Comparison of ENCODE assay signal across 8 mouse cellular contexts in the genomic region with DNA sequence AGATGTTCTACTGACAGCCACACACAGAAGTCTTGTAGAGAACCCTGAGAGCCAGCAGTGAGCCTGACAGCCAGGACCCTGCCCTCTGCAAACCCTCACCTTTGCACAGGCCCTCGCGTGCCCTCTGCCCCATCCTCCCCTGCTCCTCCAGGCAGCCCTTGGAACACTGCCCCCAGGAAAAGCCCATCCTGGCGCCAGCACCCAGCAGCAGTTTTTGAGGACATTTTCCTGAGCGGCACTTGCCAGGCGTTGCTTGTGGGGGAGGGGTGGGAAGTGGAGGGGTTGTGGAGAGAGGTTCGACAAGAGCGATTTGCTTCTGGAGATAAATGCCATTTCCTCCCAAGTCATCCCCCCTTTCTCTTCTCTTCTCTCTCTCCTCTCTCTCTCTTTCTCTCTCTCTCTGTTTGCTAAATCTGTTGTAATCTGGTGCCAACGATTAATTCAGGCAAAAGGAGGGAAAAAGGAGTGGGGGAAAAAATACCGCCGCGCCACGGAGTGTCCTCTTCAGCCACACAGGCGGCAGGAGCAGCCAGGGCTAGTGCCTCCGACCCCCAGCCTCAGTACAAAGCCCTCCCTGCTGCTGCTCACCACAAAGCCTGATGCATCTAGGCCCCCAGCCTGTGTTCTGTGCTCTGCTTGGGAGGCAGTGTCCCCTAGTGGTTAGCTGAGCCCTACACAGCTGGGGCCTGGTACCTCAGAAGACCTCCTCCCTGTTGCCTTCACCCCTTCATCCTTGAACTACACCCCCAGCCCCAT. TPM values are rescaled to one million over a fixed set of nuclear protein-coding genes. Genes with fewer than 3 reads are reported as not detected.
DNase-seq lines count a peak whose midpoint lies in the region; ATAC-seq and TF ChIP-seq lines count a peak whose summit lies in the region.

No protein-coding gene starts in this region.

- no peak for DNase-seq in heart, embryonic 10.5 days (ENCODE audit: low spot score)
- no peak for DNase-seq in heart, adult 11 months
- DNase-seq in ES-E14 (ENCODE audit: low read depth, low spot score), result no peak
- peak; percentile 47 to 49 for DNase-seq in lung, postnatal 4 days
- peak; percentile 58 for DNase-seq in thymus, postnatal 0 days (ENCODE audit: low spot score)
- no peak for DNase-seq in adrenal gland, postnatal 36 days

- no peak for TF ChIP-seq POLR2A in embryonic fibroblast, embryonic 13.5 days (IDR thresholded peaks at IDR 0.05; ENCODE audit: low read depth, low read length)

- H3K4me3 ChIP-seq in heart, embryonic 10.5 days, result peak overlapping the region; percentile 31; the same call in 1 of the 2 replicates
- H3K4me3 ChIP-seq in ES-E14 (ENCODE audit: insufficient read depth in 1 of 2, low read depth in 1 of 2, low read length in 2 of 2, poor library complexity in 1 of 2, severe bottlenecking in 1 of 2), result no peak overlapping the region
- no peak overlapping the region for H3K4me3 ChIP-seq in embryonic fibroblast, embryonic 13.5 days (ENCODE audit: insufficient read depth, low read length)
- H3K4me3 ChIP-seq in kidney, embryonic 14.5 days (ENCODE audit: low read length), result no peak overlapping the region

- no peak overlapping the region for H3K9ac ChIP-seq in ES-E14 (ENCODE audit: insufficient read depth, low read depth, low read length, poor library complexity, severe bottlenecking)
- peak overlapping the region; percentile 40 for H3K9ac ChIP-seq in kidney, embryonic 14.5 days (ENCODE audit: low read depth, low read length)

- no peak overlapping the region; the same call in 1 of the 2 replicates for H3K4me2 ChIP-seq in kidney, embryonic 14.5 days (replicated peaks; ENCODE audit: low read depth, low read length)

- peaks cover 96% of the 10 kb centered on the region for H3K27me3 ChIP-seq in heart, embryonic 10.5 days (ENCODE audit: insufficient read depth, poor library complexity, severe bottlenecking)
- H3K27me3 ChIP-seq in kidney, embryonic 14.5 days (ENCODE audit: control insufficient read depth, insufficient read depth, low read length), result peaks cover 35% of the 10 kb centered on the region

- H3K36me3 ChIP-seq in heart, embryonic 10.5 days, result no peaks in the 10 kb centered on the region
- no peaks in the 10 kb centered on the region for H3K36me3 ChIP-seq in ES-E14 (ENCODE audit: control insufficient read depth, insufficient read depth, low read length, poor library complexity, severe bottlenecking)
- H3K36me3 ChIP-seq in kidney, embryonic 14.5 days (ENCODE audit: control insufficient read depth, insufficient read depth, low read length), result no peaks in the 10 kb centered on the region

- H3K9me3 ChIP-seq in heart, embryonic 10.5 days, result no peaks in the 10 kb centered on the region
- H3K9me3 ChIP-seq in ES-E14 (ENCODE audit: control insufficient read depth, insufficient read depth, low read depth, low read length), result no peaks in the 10 kb centered on the region
- H3K9me3 ChIP-seq in kidney, embryonic 14.5 days (ENCODE audit: control insufficient read depth, low read length), result no peaks in the 10 kb centered on the region

- peak overlapping the region; percentile 36; the same call in 1 of the 2 replicates for H3K27ac ChIP-seq in heart, embryonic 10.5 days
- no peak overlapping the region for H3K27ac ChIP-seq in ES-E14 (ENCODE audit: insufficient read depth, low read depth, low read length, poor library complexity, severe bottlenecking)
- no peak overlapping the region for H3K27ac ChIP-seq in embryonic fibroblast, embryonic 13.5 days (ENCODE audit: insufficient read depth, low read length)
- H3K27ac ChIP-seq in kidney, embryonic 14.5 days (ENCODE audit: low read depth, low read length), result no peak overlapping the region

- 4% methylated on average over 14 of the region's 14 CpGs for WGBS in heart, embryonic 10.5 days
- 6% methylated on average over 13 of the region's 14 CpGs for WGBS in kidney, embryonic 14.5 days

- in situ Hi-C loops in ES-E14 (cut with MboI; ENCODE audit: low sequenced_read_pairs in 2 of 2, unreplicated experiment in 2 of 2), result no loop called here

- 0 out of 2 replicates have a peak, but pooled peaks have one; percentile 43 for ATAC-seq in kidney, embryonic 14.5 days (ENCODE audit: low FRiP score, low TSS enrichment)

- TF ChIP-seq CTCF in embryonic fibroblast, embryonic 13.5 days (IDR thresholded peaks at IDR 0.05; ENCODE audit: borderline replicate concordance, insufficient read depth, low read length), result peak; percentile 93

- H3K4me1 ChIP-seq in heart, embryonic 10.5 days, result peaks cover 48% of the 10 kb centered on the region
- H3K4me1 ChIP-seq in ES-E14 (ENCODE audit: control insufficient read depth in 2 of 2, insufficient read depth in 2 of 2, low read length in 2 of 2, poor library complexity in 1 of 2), result peaks cover 3 to 7% of the 10 kb centered on the region in 2 experiments; a peak in 3 of 4 replicates
- no peaks in the 10 kb centered on the region for H3K4me1 ChIP-seq in embryonic fibroblast, embryonic 13.5 days (ENCODE audit: control insufficient read depth, insufficient read depth, low read length)
- peaks cover 43% of the 10 kb centered on the region for H3K4me1 ChIP-seq in kidney, embryonic 14.5 days (ENCODE audit: control insufficient read depth, insufficient read depth, low read length)

TF ChIP-seq in ES-E14, 5 proteins besides CTCF, POLR2A, EP300 and RAD21:
- TF ChIP-seq ZNF384 (IDR thresholded peaks at IDR 0.05; ENCODE audit: low read depth, low read length) (no peak), MAFK (IDR thresholded peaks at IDR 0.05; ENCODE audit: insufficient read depth, low read depth, low read length) (no peak), CHD2 (IDR thresholded peaks at IDR 0.05; ENCODE audit: low read depth, low read length) (no peak), HCFC1 (IDR thresholded peaks at IDR 0.05; ENCODE audit: borderline replicate concordance, insufficient read depth, low read length) (no peak), ZC3H11A (IDR thresholded peaks at IDR 0.05; ENCODE audit: borderline replicate concordance, low read depth, low read length) (peak; percentile 66; the same call in 1 of the 2 replicates)

RNA-seq across cellular contexts. Expression of a gene that starts 45.8 kb away (rescaled TPM):
- polyA plus RNA-seq in heart, embryonic 10.5 days (2016; fragmentation: Nextera tagmentation; extraction: Ambion mirVana), result 198 and 212 TPM in 2 replicates
- 117 and 123 TPM in 2 replicates for total RNA-seq in ES-E14 (2012; rRNA removed)
- polyA plus RNA-seq in embryonic fibroblast, embryonic 13.5 days (2011; ENCODE audit: insufficient read length, low read depth, missing spikeins), result 116 and 134 TPM in 2 replicates
- polyA plus RNA-seq in kidney, embryonic 14.5 days (2014; fragmentation: Nextera tagmentation; extraction: Ambion mirVana), result 237 and 255 TPM in 2 replicates
- polyA plus RNA-seq in thymus, postnatal 0 days (2015; fragmentation: Nextera tagmentation; extraction: Ambion mirVana), result 166 TPM in 2 replicates
- total RNA-seq in adrenal gland, postnatal 36 days (2021), result 100 to 1,000 TPM; 118 to 130 TPM

RNA-seq across cellular contexts. Expression of a gene that starts 54.8 kb away (rescaled TPM):
- polyA plus RNA-seq in heart, embryonic 10.5 days (2016; fragmentation: Nextera tagmentation; extraction: Ambion mirVana), result 0.53 and 1.0 TPM in 2 replicates
- total RNA-seq in ES-E14 (2012; rRNA removed), result 0.36 and 0.48 TPM in 2 replicates
- 5.3 and 6.4 TPM in 2 replicates for polyA plus RNA-seq in embryonic fibroblast, embryonic 13.5 days (2011; ENCODE audit: insufficient read length, low read depth, missing spikeins)
- polyA plus RNA-seq in kidney, embryonic 14.5 days (2014; fragmentation: Nextera tagmentation; extraction: Ambion mirVana), result 3.0 and 5.5 TPM in 2 replicates
- 1.3 and 1.5 TPM in 2 replicates for polyA plus RNA-seq in thymus, postnatal 0 days (2015; fragmentation: Nextera tagmentation; extraction: Ambion mirVana)
- 1 to 10 TPM; 1.3 to 4.0 TPM for total RNA-seq in adrenal gland, postnatal 36 days (2021)

RNA-seq across cellular contexts. Expression of a gene that starts 57.1 kb away (rescaled TPM):
- 1,294 and 1,907 TPM in 2 replicates for polyA plus RNA-seq in heart, embryonic 10.5 days (2016; fragmentation: Nextera tagmentation; extraction: Ambion mirVana)
- 882 and 1,211 TPM in 2 replicates for total RNA-seq in ES-E14 (2012; rRNA removed)
- 456 and 560 TPM in 2 replicates for polyA plus RNA-seq in embryonic fibroblast, embryonic 13.5 days (2011; ENCODE audit: insufficient read length, low read depth, missing spikeins)
- 1,171 and 1,487 TPM in 2 replicates for polyA plus RNA-seq in kidney, embryonic 14.5 days (2014; fragmentation: Nextera tagmentation; extraction: Ambion mirVana)
- 1,177 and 1,274 TPM in 2 replicates for polyA plus RNA-seq in thymus, postnatal 0 days (2015; fragmentation: Nextera tagmentation; extraction: Ambion mirVana)
- 1,000 to 10,000 TPM; 1,022 to 1,091 TPM for total RNA-seq in adrenal gland, postnatal 36 days (2021)

Comparison
In these comparisons a context has a peak if more than half of its experiments do, and no peak if none do; other contexts are left out.
1. DNase-seq: peak in lung, postnatal 4 days (2 of 2) and thymus, postnatal 0 days (single experiment); none in heart, embryonic 10.5 days (single experiment), heart, adult 11 months (single experiment), ES-E14 (single experiment) and adrenal gland, postnatal 36 days (0 of 2).